Mouse (Mus musculus) limb, embryonic 13.5 days (tissue): ENCODE data around the gene Gm28635. TPM values are rescaled to one million over a fixed set of nuclear protein-coding genes. Genes with fewer than 3 reads are reported as not detected.

Source experiments
- ATAC-seq: fragments of 200-750 bp; cut with Nextera tagmentation; 2 replicates; pipeline ENCODE4 v1.8.0; 2017; ENCODE audit warnings: low read depth, moderate number of reproducible peaks, moderate TSS enrichment; ENCODE audit not compliant: low FRiP score
- H3K27ac ChIP-seq: fragments of 300-500 bp; sonication (generic); 2 replicates; pipeline ENCODE4 v1.5.1; 2015; ENCODE audit warnings: inconsistent platforms, mild to moderate bottlenecking, moderate library complexity
- H3K27me3 ChIP-seq: fragments of 300-500 bp; sonication (generic); 2 replicates; pipeline ENCODE4 v1.6.1; 2015; ENCODE audit warnings: mild to moderate bottlenecking, inconsistent platforms
- H3K36me3 ChIP-seq: fragments of 300-500 bp; sonication (generic); 2 replicates; pipeline ENCODE4 v1.6.1; 2015; ENCODE audit warnings: inconsistent platforms, mild to moderate bottlenecking, moderate library complexity
- H3K4me1 ChIP-seq: fragments of 300-500 bp; sonication (generic); 2 replicates; pipeline ENCODE4 v1.6.1; 2015; ENCODE audit warnings: inconsistent platforms
- H3K4me2 ChIP-seq: fragments of 300-500 bp; sonication (generic); replicated peaks from 2 replicates; pipeline ENCODE4 v1.6.1; 2015; ENCODE audit warnings: inconsistent platforms, mild to moderate bottlenecking, moderate library complexity
- H3K4me3 ChIP-seq: fragments of 300-500 bp; sonication (generic); 2 replicates; pipeline ENCODE4 v1.5.1; 2015; ENCODE audit warnings: moderate library complexity, mild to moderate bottlenecking, inconsistent platforms
- H3K9ac ChIP-seq: fragments of 300-500 bp; sonication (generic); 2 replicates; pipeline ENCODE4 v1.6.1; 2015; ENCODE audit warnings: mild to moderate bottlenecking, inconsistent platforms
- H3K9me3 ChIP-seq: fragments of 300-500 bp; sonication (generic); 2 replicates; pipeline ENCODE4 v1.6.1; 2016; ENCODE audit warnings: inconsistent platforms
- WGBS: fragments of 180-500 bp; shearing (Covaris S2); methylation state at CpG from one replicate; pipeline ENCODE4 v1.1.7; 2015; 5-methylcytosine and 5-hydroxymethylcytosine counted together
- polyA plus RNA-seq: library from polyadenylated mRNA; unstranded; fragments of >200 nt; fragmentation: Nextera tagmentation; extraction: Ambion mirVana; gene quantifications from 2 replicates; pipeline ENCODE4 v1.2.1, GENCODE M21; 2015

Gene Gm28635
- polyA plus RNA-seq, result not detected in 2 replicates

DNA sequence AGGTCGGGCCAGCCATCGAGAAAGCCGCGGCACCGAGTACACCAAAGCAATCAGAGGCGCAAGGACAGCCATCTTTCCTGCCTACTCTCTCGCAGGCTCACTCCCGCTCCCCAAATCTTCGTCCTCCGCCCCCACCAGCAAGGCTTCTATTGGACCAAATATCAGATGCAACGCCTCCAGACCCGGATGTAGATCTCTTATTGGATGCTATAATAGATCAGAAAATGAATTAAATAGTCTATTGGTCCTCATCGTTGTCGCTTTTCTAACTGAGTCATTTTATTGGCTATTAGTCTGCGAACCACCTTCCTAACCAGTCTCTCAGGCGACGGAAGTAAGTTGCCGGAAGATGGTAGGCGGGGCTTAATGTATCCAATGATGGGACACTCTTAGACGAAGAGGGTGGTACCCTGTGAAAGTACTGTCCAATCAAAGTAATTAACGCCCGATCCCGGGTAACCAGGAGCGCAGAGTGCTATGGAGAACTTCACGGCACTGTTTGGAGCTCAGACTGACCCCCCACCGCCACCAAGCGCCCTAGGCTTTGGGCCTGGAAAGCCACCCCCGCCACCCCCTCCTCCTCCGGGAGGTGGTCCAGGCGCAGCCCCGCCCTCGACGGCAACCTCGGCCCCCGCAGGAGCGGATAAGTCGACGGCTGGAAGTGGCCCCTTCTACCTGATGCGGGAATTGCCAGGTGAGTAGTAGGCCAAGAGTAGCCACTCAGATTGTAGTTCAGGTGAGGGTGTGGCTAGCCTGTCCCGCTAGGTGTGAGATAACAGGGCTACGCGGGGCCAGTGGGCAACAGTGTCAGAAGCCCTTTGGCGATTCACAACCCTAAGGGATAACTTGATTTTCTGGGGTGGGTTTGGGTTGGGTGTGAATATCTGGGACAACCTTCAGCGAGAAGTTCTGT is at the start of gene Gm28635, which contains the start of gene Med19:
TSS of gene Gm28635 (minus strand) at position 74 of the 913 bp plus-strand sequence.
TSS of gene Med19 (plus strand) at position 435 of the 913 bp plus-strand sequence.
- H3K4me3 ChIP-seq, result peak within 1 kb of the TSS; percentile 97
- no peaks in the 10 kb centered on the region for H3K27me3 ChIP-seq
- H3K27ac ChIP-seq, result peak within 1 kb of the TSS; percentile 55; the same call in 1 of the 2 replicates
- peak within 1 kb of the TSS; percentile 86 for H3K9ac ChIP-seq
- peak within 1 kb of the TSS; percentile 79 for H3K4me2 ChIP-seq
- 0% methylated on average over 43 of the region's 44 CpGs for whole genome bisulfite sequencing
- peak; percentile 100 for ATAC-seq
- H3K4me1 ChIP-seq, result peaks cover 17% of the 10 kb centered on the region
- peaks cover 34% of the 10 kb centered on the region for H3K36me3 ChIP-seq
- no peaks in the 10 kb centered on the region for H3K9me3 ChIP-seq

DNA sequence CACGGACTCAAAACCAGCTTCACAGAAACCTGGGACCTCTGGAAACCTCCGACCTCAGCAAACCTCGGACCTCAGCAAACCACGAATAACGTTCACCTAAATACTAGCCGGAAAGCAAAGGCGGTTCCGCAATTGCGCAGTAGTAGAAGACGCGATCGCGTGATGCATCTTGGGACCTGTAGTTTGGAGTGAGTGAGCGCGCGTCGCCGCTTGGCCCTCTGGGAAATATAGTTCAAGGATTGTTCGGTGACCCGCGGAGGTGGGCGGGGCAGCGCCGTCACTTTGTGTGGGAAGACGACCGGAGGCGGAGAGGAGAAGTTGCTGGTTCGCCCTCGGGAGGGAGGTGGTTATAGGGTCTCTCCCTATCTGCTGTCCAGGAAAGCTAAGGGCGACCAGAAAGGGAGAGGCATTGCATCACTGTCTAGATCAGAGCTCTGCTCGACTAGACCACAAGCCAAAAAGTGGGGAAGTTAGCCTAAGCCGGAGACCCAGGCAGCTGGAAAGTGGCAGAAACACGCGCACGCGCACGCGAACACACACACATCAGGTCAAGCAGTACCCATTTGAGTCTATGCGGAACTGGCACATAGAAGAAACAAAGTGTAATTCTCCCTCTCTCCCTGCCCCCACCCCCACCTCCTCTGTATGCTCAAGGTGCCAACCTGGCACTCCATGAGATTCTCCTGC is 49.5 kb upstream of the Gm28635 start, which contains the start of gene Clp1:
TSS of gene Clp1 (minus strand) at position 179 of the 687 bp plus-strand sequence.
- Histone ChIP-seq H3K4me1 (peaks cover 18% of the 10 kb centered on the region), H3K9ac (peak within 1 kb of the TSS; percentile 73), H3K27me3 (no peaks in the 10 kb centered on the region), H3K27ac (peak within 1 kb of the TSS; percentile 80), H3K4me2 (peak within 1 kb of the TSS; percentile 91), H3K36me3 (peaks cover 24% of the 10 kb centered on the region), H3K4me3 (peak within 1 kb of the TSS; percentile 67), H3K9me3 (no peaks in the 10 kb centered on the region)
- under 1% methylated on average over 39 of the region's 39 CpGs for WGBS
- peak; percentile 97 for ATAC-seq

DNA sequence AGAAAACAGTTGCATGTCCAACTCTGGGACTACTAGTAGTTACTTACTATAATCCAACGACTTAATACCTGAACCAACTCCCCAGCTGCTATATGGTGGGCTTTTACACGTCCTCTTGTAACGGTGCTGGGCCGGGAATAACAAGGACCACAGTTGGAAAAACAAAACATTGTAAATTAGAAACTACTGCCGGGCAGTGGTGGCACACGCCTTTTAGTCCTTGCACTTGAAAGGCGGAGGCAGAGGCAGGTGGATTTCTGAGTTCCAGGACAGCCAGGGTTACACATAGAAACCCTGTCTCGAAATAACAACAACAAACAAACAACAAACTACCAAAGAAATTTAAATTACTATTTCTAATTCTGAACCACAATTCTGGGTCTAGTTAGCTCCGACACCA is 48.9 kb upstream of the Gm28635 start:
- ATAC-seq, result peak; percentile 3; the same call in 1 of the 2 replicates
- peaks cover 29% of the 10 kb centered on the region for H3K36me3 ChIP-seq
- H3K4me1 ChIP-seq, result peaks cover 18% of the 10 kb centered on the region
- H3K4me2 ChIP-seq, result peak overlapping the region; percentile 91
- no peaks in the 10 kb centered on the region for H3K9me3 ChIP-seq
- peak overlapping the region; percentile 67 for H3K4me3 ChIP-seq
- H3K27me3 ChIP-seq, result no peaks in the 10 kb centered on the region
- WGBS, result 3% methylated on average over 9 of the region's 9 CpGs
- H3K27ac ChIP-seq, result 0 out of 2 replicates have a peak overlapping the region, but pooled peaks have one; percentile 80
- H3K9ac ChIP-seq, result peak overlapping the region; percentile 73

DNA sequence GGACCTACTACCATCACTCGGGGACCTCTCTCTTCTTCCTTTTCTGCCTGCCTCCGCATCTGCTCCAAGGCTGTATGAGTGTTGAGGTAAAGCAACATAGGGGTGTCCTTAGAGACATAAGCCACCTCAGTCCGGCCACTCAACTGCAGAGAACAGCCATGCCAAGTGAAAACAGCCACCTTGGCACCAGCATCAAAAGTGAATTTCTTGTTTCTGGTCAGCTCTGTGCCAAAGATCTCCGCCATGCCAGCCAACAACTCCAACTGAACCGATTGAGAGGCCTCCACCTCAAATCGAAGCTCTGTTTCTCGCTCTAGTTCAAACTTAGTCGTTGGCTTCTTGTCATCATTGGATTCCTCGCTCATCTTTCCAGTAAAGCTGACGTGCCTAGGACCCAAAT is 47.9 kb upstream of the Gm28635 start:
- ATAC-seq, result no peak
- Histone ChIP-seq H3K27ac (no peak overlapping the region), H3K36me3 (peaks cover 36% of the 10 kb centered on the region), H3K9me3 (no peaks in the 10 kb centered on the region), H3K4me2 (peak overlapping the region; percentile 91), H3K4me3 (peak overlapping the region; percentile 67), H3K27me3 (no peaks in the 10 kb centered on the region), H3K4me1 (peaks cover 18% of the 10 kb centered on the region), H3K9ac (peak overlapping the region; percentile 19; the same call in 1 of the 2 replicates)
- WGBS, result 93% methylated on average over 10 of the region's 10 CpGs

DNA sequence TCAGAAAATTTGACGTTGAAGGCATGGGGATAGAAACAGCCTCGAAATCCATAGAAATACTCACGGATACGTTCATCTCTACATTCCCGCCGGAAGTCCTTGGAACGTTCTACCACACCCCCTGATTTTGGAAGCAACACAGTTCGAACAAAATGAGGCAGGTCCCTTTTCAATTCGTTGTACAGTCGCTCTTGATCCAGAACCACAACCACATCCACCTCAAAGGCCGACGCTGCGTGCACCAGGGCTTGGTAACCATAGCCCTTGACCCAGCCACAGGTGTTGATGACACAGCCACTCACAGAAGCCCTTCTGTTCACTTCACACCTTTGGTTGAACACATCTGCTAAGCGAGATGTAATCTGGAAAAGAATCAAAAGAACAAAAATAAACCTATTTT is 46.0 kb upstream of the Gm28635 start:
- H3K9me3 ChIP-seq, result no peaks in the 10 kb centered on the region
- no peak overlapping the region for H3K4me3 ChIP-seq
- ATAC-seq, result no peak
- H3K27ac ChIP-seq, result no peak overlapping the region
- peaks cover 18% of the 10 kb centered on the region for H3K4me1 ChIP-seq
- 95% methylated on average over 14 of the region's 14 CpGs for WGBS
- H3K36me3 ChIP-seq, result peaks cover 36% of the 10 kb centered on the region
- H3K27me3 ChIP-seq, result no peaks in the 10 kb centered on the region
- no peak overlapping the region for H3K9ac ChIP-seq
- no peak overlapping the region for H3K4me2 ChIP-seq

DNA sequence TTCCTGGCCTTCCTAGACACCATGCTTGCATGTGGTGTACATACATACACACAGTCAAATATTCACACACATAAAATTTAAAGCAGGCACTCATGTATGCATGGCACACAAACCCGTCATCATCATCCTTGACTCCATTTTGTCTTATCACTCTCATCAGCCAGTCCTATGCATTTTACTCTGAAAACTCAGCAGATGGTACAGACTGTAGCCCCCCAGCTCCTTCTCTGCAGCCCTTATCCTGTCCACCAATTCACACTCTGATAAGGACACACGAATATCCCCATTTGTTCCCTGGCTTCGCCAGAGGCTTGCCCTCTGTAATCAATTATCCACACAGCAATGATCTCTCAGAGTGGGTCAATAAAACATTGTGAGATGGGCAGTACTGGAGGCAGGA is 43.3 kb upstream of the Gm28635 start:
- Histone ChIP-seq H3K27me3 (no peaks in the 10 kb centered on the region), H3K27ac (no peak overlapping the region), H3K9me3 (no peaks in the 10 kb centered on the region), H3K4me1 (peaks cover 13% of the 10 kb centered on the region), H3K36me3 (peaks cover 36% of the 10 kb centered on the region), H3K4me3 (no peak overlapping the region), H3K4me2 (no peak overlapping the region), H3K9ac (no peak overlapping the region)
- WGBS, result 77% methylated on average over 3 of the region's 3 CpGs
- ATAC-seq, result no peak

DNA sequence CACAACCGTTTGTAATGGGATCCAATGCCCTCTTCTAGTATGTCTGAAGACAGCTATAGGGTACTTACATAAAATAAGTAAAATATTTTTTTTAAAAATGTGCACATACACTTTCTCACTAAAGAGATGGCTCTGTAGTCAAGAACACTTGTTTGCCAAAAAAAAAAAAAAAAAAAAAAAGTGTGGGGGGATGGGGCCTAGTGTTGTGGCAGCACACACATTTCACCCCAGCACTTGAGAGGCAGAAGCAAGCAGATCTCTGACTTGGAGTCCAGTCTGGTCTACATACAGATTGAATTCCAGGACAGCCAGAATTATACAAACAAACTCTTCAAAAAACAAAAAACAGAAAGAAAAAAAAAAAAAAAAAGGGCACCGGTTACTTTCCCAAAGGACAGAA is 42.9 kb upstream of the Gm28635 start:
- ATAC-seq, result no peak
- Histone ChIP-seq H3K4me1 (peaks cover 8% of the 10 kb centered on the region), H3K9me3 (no peaks in the 10 kb centered on the region), H3K4me3 (no peak overlapping the region), H3K27ac (no peak overlapping the region), H3K9ac (no peak overlapping the region), H3K27me3 (no peaks in the 10 kb centered on the region), H3K4me2 (no peak overlapping the region), H3K36me3 (peaks cover 35% of the 10 kb centered on the region)
- 82% methylated on average over 2 of the region's 2 CpGs for WGBS

DNA sequence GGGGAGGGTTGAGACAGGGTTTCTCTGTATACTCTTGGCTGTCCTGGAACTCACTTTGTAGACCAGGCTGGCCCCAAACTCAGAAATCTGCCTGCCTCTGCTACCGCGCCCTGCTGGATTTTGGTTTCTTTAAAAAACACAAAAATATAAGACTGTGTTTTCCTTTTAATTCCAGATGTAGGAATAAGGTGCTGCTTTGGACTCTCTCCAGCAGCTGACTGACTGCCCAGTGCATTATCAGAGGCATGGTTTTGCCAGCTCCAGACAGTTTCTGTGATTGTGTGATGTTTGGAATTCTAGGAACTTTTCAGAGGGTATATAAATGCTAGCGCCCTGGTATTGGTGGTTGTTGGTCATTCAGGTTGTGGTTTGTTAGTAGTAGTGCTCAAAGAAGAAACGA is 39.5 kb upstream of the Gm28635 start:
- Histone ChIP-seq H3K4me3 (no peak overlapping the region), H3K9ac (no peak overlapping the region), H3K4me1 (peaks cover 13% of the 10 kb centered on the region), H3K9me3 (no peaks in the 10 kb centered on the region), H3K27me3 (no peaks in the 10 kb centered on the region), H3K27ac (no peak overlapping the region), H3K36me3 (peaks cover 12% of the 10 kb centered on the region), H3K4me2 (no peak overlapping the region)
- WGBS, result 91% methylated on average over 4 of the region's 4 CpGs
- no peak for ATAC-seq

DNA sequence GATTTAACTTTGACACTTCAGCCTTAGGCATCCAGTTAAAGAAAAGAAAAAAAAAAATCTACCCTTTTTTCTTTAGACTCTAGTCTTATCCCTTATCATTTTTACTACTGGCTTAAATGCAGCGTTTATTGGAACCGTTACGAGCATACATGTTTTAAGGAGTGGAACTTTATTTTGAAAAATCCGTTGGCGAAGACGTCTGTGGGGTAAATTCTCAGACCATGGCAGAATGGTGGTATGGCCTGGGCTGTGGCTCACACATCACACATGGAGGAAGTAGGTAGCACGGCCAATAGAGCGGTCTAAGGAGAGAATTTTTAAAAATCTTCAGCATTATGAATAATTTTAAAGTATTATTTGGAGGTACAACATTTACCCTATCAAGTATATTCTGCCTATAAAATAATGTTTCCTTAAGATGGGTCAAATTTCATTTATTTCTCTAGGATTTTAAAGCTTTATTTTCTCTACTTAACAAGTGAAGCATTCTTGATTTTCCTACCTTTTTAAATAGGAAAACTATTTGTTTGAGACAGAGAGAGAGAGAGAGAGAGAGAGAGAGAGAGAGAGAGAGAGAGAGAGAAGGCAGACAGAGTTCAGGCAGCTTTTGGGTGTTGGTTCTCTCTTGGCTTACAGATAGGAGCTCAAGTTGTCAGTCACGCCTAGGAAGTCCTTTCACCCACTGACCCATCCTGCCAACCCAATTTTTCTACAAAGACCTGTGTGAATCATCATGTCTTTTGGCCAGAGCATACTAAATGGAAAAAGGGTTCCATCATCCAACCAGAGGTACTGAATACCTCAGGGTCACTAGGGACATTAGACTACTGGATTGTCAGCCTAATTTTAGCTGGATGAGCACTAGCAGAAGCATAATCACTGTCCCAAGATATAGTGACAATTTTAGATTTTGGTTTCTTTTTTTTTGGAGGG is 38.8 kb upstream of the Gm28635 start:
- Histone ChIP-seq H3K27me3 (no peaks in the 10 kb centered on the region), H3K4me3 (peak overlapping the region; percentile 77), H3K27ac (peak overlapping the region; percentile 94; the same call in 1 of the 2 replicates), H3K9me3 (no peaks in the 10 kb centered on the region), H3K9ac (peak overlapping the region; percentile 78), H3K36me3 (peaks cover 6% of the 10 kb centered on the region), H3K4me2 (peak overlapping the region; percentile 74), H3K4me1 (peaks cover 13% of the 10 kb centered on the region)
- ATAC-seq, result no peak
- 29% methylated on average over 9 of the region's 9 CpGs for WGBS

DNA sequence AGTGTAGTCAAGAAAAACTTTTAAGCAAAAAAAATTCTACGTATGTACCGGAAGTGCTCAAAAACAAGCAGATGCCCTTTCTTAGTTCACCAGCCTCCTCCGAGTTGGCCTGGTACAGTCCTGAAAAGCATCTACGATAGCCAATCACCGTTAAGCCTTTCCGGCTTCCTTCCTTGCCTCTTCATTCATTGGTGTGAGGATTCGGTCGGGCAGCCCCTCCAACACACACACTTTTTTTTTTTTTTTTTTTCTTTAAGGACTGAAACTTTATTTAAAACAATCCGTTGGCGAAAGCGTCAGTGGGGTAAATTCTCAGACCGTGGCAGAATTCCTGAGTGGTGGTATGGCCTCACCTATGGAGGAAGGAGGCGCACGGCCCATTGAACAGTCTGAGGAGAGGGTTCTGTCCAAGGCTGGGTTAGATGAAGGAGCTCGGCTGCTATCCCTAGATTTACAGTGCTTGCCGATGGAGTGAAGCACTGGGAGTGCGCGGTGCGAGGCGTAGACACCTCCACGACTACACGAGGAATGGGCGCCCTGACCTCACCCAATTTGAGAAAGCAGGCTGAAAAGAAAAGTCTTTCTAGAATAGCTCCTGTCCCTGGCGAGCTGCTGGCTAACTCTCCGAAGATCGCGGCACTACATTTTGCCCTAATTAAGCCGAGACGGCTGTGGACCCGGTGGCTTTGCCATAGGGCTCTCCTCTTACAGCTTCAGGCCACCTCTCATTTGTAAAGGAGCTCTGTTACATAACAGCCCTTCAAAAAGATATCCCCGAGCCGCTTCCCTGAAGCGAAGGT is 37.9 kb upstream of the Gm28635 start:
- Histone ChIP-seq H3K27ac (peak overlapping the region; percentile 94), H3K27me3 (no peaks in the 10 kb centered on the region), H3K9me3 (no peaks in the 10 kb centered on the region), H3K36me3 (peaks cover 3% of the 10 kb centered on the region), H3K4me1 (peaks cover 13% of the 10 kb centered on the region), H3K9ac (peak overlapping the region; percentile 78), H3K4me3 (peak overlapping the region; percentile 77), H3K4me2 (peak overlapping the region; percentile 74)
- peak; percentile 96 for ATAC-seq
- WGBS, result under 1% methylated on average over 33 of the region's 33 CpGs
